Mouse (Mus musculus): ENCODE measurements around the gene 1700025F22Rik.

GRCm38 (mm10) chr19:11165172-11165571 is at the start of gene 1700025F22Rik:
- TF ChIP-seq CTCF (IDR thresholded peaks at IDR 0.05; ENCODE audit: low read depth, low read length) (peak; percentile 77), POLR2A (IDR thresholded peaks at IDR 0.05; ENCODE audit: extremely low read depth, insufficient read depth, low read length) (no peak)

Data from liver, adult 2 months (tissue).